Mouse (Mus musculus): ENCODE results near the gene Cldn34c2. TPM values are rescaled to one million over a fixed set of nuclear protein-coding genes. Genes with fewer than 3 reads are reported as not detected.
"Not testable (repeated sequence)": the region's sequence is repeated elsewhere in the genome, so short reads cannot be mapped to it uniquely, and the experiment has no call there.

Gene Cldn34c2
- 1 to 10 TPM in 1 of 2 experiments, not detected in 1; 2.5 TPM for total RNA-seq (2021)
- long read RNA-seq, experiment 1 = 0 reads
- long read RNA-seq, experiment 2, partial matches to known transcripts = 0 of 1 reads
- long read RNA-seq, experiment 2, other reads (novel, unspliced or antisense) = 1 of 1 reads

DNA sequence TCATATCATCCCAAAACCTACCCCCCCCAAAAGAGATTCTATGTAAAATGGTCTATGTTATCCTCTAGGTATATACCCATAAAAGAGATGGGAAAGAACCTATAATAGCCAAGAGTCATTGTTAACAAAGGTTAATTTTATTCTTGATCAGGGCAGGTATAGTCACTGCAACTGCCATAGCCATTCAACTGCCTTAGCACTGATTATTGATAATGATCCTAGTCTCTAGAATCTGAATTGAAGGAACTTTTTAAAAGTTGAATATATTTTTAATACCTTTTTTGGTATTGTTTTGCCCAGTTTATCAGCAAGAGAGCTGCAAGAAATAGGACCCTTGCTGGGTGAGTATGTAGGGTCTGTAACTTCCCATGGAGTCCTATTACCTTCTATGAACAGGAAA, at the start of gene Cldn34c2:
Cldn34c2 (plus strand) TSS at position 301 of the 400 bp plus-strand sequence.
- not testable (repeated sequence) for DNase-seq (ENCODE audit: low spot score in 2 of 2); H3K4me3 ChIP-seq; H3K27ac ChIP-seq

DNA sequence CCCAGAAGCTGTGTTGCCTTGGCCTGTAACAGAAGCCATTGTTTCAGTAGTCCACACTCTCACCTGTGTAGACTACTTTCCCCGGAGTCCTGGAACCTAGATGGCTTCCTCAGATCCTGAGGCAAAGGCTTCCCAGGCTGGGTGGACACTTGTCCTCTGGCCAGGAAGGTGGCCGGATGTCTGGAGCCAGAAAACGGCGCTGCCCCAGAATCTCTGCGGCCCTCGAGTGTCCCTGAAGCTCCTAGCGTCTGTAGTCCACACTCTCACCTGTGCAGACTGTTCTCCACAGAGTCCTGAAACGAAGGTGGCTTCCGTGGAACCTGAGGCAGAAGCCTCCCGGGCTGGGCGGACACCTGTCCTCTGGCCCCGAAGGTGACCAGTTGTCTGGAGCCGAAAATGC, 30.1 kb upstream of the Cldn34c2 start:
- H3K27ac ChIP-seq; DNase-seq (ENCODE audit: low spot score in 2 of 2); H3K4me3 ChIP-seq: not testable (repeated sequence)

DNA sequence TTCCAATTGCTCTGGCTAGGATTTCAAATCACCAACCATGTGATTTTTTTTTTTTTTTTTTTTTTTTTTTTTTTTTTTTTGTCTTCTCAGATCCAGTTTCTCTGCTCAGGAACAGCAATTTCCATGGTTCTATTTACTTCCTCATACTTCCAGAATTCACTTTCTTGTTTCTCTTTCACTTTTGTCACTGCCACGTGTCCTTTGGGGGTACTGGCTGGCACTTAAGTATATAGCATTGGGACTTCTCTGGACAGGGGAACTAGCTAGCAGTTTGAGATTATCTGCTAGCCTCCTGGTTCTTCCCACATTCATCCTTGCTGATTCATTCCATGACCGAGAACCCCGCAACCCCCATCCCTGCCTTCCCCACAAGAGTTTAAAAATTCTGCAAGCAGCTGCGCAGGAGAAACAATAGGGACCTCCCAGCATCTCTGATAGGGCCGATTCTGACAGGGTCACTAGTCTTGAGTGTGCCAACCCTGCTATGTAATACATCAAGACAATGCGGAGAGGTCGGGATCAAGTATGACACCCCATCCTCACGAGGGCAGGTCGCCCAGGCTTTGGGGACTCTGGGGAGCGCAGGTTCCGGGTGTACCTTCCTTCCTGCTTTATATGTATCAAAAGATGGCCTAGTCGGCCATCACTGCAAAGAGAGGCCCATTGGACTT, 30.8 kb downstream of the Cldn34c2 start:
- not testable (repeated sequence) for DNase-seq (ENCODE audit: low spot score in 2 of 2); H3K4me3 ChIP-seq; H3K27ac ChIP-seq

Other genes with a start within 250 kb of the Cldn34c2 start
- not detected for gene Gm17467, start 123.1 kb downstream of the Cldn34c2 start, total RNA-seq (2021)
- not detected for gene Cldn34c3, start 212.0 kb downstream of the Cldn34c2 start, total RNA-seq (2021)

All from layer of hippocampus, adult 2 months (tissue).